Mouse (Mus musculus) gastrocnemius, adult 2 months (tissue): ENCODE measurements at regions not wholly inside any gene's neighbourhood (a gene's known extent, or its start where the extent isn't known, plus 50 kb on each side); places are given as distances from the start of the nearest gene placed in this dataset.

Experiments
- DNase-seq: peaks from one replicate; pipeline ENCODE4 v3.0.0; 2022
- H3K27ac ChIP-seq: fragments of 200-600 bp; 2 replicates; pipeline ENCODE4 v1.8.1; 2022; ENCODE audit warnings: mild to moderate bottlenecking
- H3K4me3 ChIP-seq: fragments of 200-600 bp; 2 replicates; pipeline ENCODE4 v1.8.1; 2022; ENCODE audit warnings: mild to moderate bottlenecking, moderate library complexity
- CTCF ChIP-seq: fragments of 200-600 bp; IDR thresholded peaks from 2 replicates; pipeline ENCODE4 v1.8.1; 2022; ENCODE audit warnings: antibody characterized with exemption, mild to moderate bottlenecking, moderate library complexity
- intact Hi-C: fragments of 180-260 bp; cut with DNase I; formaldehyde crosslinking; loops from one replicate; pipeline ENCODE4 v1.15.1; 2025

DNA sequence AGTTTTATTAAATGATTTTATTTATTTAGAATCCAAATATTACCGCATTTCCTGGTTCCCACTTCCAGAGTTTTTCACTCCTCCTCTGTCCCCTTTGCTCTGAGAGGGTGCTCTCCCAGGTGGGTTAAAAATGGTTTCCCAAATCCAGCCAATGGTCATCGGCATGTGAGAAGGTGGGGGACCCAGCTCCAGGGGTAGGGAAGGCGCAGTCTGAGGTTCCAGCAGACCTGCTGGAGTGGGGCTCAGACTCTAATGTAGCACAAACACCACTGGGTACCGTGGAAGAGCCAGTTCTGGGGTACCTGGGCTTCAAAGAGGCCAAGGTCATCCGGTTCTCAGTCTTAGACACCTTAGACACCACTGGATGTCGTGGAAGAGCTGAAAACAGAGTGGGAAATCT, 875.6 kb downstream of the Fscb start:
- H3K4me3 ChIP-seq: no peak overlapping the region
- TF ChIP-seq CTCF: no peak
- no peak for DNase-seq
- intact Hi-C loops: no loop called here
- no peak overlapping the region for H3K27ac ChIP-seq

GRCm38 (mm10) chr12:63554672-63555071, 919.8 kb downstream of the Fscb start:
- Histone ChIP-seq H3K4me3 (no peak overlapping the region), H3K27ac (no peak overlapping the region)
- intact Hi-C loops: no loop called here
- TF ChIP-seq CTCF: no peak
- no peak for DNase-seq

GRCm38 (mm10) chr12:63552831-63553230, 921.7 kb downstream of the Fscb start:
- intact Hi-C loops: no loop called here
- peak overlapping the region; percentile 32 for H3K4me3 ChIP-seq
- TF ChIP-seq CTCF: no peak
- H3K27ac ChIP-seq: no peak overlapping the region
- no peak for DNase-seq

GRCm38 (mm10) chr12:63534084-63534483, 940.4 kb downstream of the Fscb start:
- Histone ChIP-seq H3K27ac (no peak overlapping the region), H3K4me3 (no peak overlapping the region)
- intact Hi-C loops: no loop called here
- no peak for TF ChIP-seq CTCF
- DNase-seq: no peak

DNA sequence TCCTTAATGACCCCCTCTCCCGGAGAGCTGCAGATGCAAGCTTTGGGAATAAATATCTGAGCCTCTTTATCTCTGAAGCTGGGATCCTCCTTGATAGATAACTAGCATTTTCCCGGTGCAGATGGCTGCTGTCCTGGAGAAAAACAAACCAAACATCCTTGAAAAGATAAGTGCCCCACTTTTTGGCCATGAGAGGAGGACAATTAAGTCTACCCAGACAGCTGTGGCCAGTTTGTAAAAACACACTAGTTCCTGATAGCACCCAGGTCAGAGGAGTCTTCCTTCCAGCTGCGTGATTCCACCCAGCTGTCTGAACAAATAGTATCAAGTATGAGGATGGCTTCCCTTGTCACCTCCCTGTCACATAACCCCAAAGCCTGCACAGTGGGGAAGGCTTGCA, 970.7 kb downstream of the Fscb start:
- no peak overlapping the region for H3K4me3 ChIP-seq
- intact Hi-C loops: no loop called here
- TF ChIP-seq CTCF: no peak
- no peak for DNase-seq
- H3K27ac ChIP-seq: no peak overlapping the region

DNA sequence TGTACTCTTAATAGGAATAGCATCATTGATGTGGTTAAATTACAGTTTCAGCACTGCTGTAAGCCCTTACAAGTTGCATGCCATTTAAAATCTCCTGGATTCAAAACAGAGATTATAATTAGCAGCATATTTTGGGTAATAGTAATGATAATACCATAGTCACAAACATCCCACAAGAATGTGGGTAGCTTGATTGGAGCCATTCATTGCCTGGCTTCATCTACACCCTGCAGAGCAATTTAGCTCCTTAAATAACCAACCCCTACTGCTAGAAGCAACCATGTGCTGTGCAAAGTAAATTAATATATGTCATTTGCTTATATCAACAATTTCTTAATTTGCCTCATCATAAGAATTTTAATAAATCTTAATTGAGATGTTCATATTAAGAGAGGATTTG, 984.1 kb downstream of the Fscb start:
- no peak for TF ChIP-seq CTCF
- H3K27ac ChIP-seq: no peak overlapping the region
- no peak for DNase-seq
- intact Hi-C loops: no loop called here
- no peak overlapping the region for H3K4me3 ChIP-seq

DNA sequence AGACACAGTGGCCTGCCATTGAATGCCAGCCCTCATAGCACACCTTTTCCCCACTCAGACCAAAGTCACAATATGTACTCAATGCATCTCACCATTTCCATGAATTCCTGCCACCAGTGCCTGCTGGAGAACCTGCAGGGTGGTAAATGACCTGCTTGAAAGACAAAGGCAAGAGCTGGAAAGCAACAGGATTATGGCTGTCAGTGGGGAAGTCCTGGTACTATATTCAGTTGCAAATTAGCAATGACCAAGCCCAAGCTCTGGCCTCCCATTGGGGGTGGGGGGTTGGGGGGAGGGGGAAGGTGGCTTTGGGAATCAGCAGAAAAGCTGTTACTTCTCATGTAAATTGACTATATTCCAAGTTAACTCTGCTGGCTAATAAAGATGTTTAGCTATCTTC, 990.4 kb downstream of the Fscb start:
- Histone ChIP-seq H3K4me3 (no peak overlapping the region), H3K27ac (no peak overlapping the region)
- TF ChIP-seq CTCF: no peak
- intact Hi-C loops: no loop called here
- no peak for DNase-seq

DNA sequence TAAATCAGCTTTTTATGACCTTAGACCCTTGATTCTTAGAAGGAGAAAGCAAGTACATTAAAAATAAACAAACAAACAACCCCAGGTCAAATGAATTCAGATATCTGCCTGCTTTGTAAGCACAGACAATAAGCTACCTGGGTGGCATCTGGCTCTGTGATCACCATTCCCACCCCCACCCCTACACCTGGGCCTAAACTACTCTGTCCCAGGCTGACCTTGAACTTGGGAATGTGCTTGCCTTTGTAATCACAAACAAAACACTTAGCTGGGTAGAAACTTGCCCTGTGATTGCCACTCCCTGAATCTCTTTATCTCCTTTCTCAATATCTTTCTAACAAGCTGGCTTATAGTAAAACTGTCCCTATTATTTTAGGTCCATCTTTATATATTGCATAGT, 1005.6 kb downstream of the Fscb start:
- DNase-seq: no peak
- Histone ChIP-seq H3K27ac (no peak overlapping the region), H3K4me3 (no peak overlapping the region)
- no peak for TF ChIP-seq CTCF
- intact Hi-C loops: no loop called here
